Mouse (Mus musculus): ENCODE measurements at regions not wholly inside any gene's neighbourhood (a gene's known extent, or its start where the extent isn't known, plus 50 kb on each side); places are given as distances from the start of the nearest gene placed in this dataset.

GRCm38 (mm10) chr10:16508161-16508560 is 1214.9 kb upstream of the Cited2 start:
- TF ChIP-seq POLR2A (IDR thresholded peaks at IDR 0.05; ENCODE audit: low read depth, low read length) (no peak), CTCF (IDR thresholded peaks at IDR 0.05; ENCODE audit: borderline replicate concordance, insufficient read depth, low read length) (no peak)
